Mouse (Mus musculus): ENCODE data around the gene Cmas. TPM values are rescaled to one million over a fixed set of nuclear protein-coding genes. Genes with fewer than 3 reads are reported as not detected.

The Cmas gene
- polyA plus RNA-seq, 1 experiment = 144 TPM

DNA sequence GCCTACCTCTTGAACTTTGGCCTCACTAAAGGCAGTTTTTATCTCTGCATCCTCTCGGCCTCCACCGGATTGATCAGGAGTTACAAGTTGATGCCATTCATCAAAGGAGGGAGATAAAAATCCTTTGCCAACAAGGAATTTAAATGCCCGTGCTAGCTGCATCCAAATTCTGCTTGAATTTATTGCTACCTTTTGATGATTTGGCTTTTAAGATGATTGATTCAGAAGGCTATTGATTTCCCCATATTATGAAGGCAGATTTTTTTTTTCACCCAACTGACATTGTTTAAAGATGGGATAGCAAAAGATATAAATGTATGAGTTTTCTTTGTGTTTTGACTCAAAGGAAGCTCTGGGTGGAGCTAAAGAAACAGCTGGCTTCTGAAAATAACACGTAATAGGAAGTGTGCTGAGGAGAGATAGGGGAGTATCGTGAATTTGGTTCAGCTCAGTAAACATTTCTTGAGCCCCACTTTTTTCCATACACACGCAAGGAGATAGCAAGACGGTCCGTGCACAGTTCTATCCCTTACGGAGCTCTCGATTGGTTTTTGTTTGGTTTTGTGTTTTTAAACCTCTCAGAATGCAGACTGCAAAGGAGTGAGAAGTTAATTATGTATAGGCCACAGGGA lies 964 bp downstream of the Cmas start:
- 2% methylated on average over 10 of the region's 10 CpGs for WGBS
- Histone ChIP-seq H3K4me3 (replicated peaks; ENCODE audit: control insufficient read depth, low read depth, low read length) (peak overlapping the region; percentile 85), H3K27ac (ENCODE audit: control insufficient read depth, insufficient read depth, low read depth, low read length, poor library complexity) (peak overlapping the region; percentile 97; the same call in 1 of the 2 replicates), H3K4me1 (ENCODE audit: control insufficient read depth, insufficient read depth, low read length) (no peaks in the 10 kb centered on the region; the same call in 1 of the 2 replicates)
- TF ChIP-seq CTCF (IDR thresholded peaks at IDR 0.05; ENCODE audit: control insufficient read depth, insufficient read depth, low read length) (no peak), POLR2A (IDR thresholded peaks at IDR 0.05; ENCODE audit: borderline replicate concordance, control insufficient read depth, low read depth, low read length) (no peak)

- no peaks in the 10 kb centered on the region; the same call in 1 of the 2 replicates for H3K4me1 ChIP-seq (ENCODE audit: control insufficient read depth, insufficient read depth, low read length)
- TF ChIP-seq CTCF (IDR thresholded peaks at IDR 0.05; ENCODE audit: control insufficient read depth, insufficient read depth, low read length) (no peak), POLR2A (IDR thresholded peaks at IDR 0.05; ENCODE audit: borderline replicate concordance, control insufficient read depth, low read depth, low read length) (no peak)
- WGBS = 47% methylated on average over 6 of the region's 6 CpGs
Observed at GRCm38 (mm10) chr6:142757976-142758375, 1.5 kb downstream of the Cmas start.

GRCm38 (mm10) chr6:142758562-142758961 lies 2.1 kb downstream of the Cmas start:
- H3K4me3 ChIP-seq (replicated peaks; ENCODE audit: control insufficient read depth, low read depth, low read length) = peak overlapping the region; percentile 48
- no peak overlapping the region for H3K27ac ChIP-seq (ENCODE audit: control insufficient read depth, insufficient read depth, low read depth, low read length, poor library complexity)
- WGBS = 88% methylated on average over 6 of the region's 6 CpGs
- H3K4me1 ChIP-seq (ENCODE audit: control insufficient read depth, insufficient read depth, low read length) = no peaks in the 10 kb centered on the region; the same call in 1 of the 2 replicates
- TF ChIP-seq POLR2A (IDR thresholded peaks at IDR 0.05; ENCODE audit: borderline replicate concordance, control insufficient read depth, low read depth, low read length) = no peak

More at GRCm38 (mm10) chr6:142757976-142758375, 1.5 kb downstream of the Cmas start:
- Histone ChIP-seq H3K27ac (ENCODE audit: control insufficient read depth, insufficient read depth, low read depth, low read length, poor library complexity) (no peak overlapping the region; the same call in 1 of the 2 replicates), H3K4me3 (replicated peaks; ENCODE audit: control insufficient read depth, low read depth, low read length) (peak overlapping the region; percentile 48)

- Histone ChIP-seq H3K27ac (ENCODE audit: control insufficient read depth, insufficient read depth, low read depth, low read length, poor library complexity) (no peak overlapping the region), H3K4me1 (ENCODE audit: control insufficient read depth, insufficient read depth, low read length) (no peaks in the 10 kb centered on the region; the same call in 1 of the 2 replicates), H3K4me3 (replicated peaks; ENCODE audit: control insufficient read depth, low read depth, low read length) (no peak overlapping the region)
- TF ChIP-seq POLR2A (IDR thresholded peaks at IDR 0.05; ENCODE audit: borderline replicate concordance, control insufficient read depth, low read depth, low read length) (no peak), CTCF (IDR thresholded peaks at IDR 0.05; ENCODE audit: control insufficient read depth, insufficient read depth, low read length) (no peak)
- 88% methylated on average over 2 of the region's 2 CpGs for WGBS
Observed at GRCm38 (mm10) chr6:142759633-142760032, 3.1 kb downstream of the Cmas start.

DNA sequence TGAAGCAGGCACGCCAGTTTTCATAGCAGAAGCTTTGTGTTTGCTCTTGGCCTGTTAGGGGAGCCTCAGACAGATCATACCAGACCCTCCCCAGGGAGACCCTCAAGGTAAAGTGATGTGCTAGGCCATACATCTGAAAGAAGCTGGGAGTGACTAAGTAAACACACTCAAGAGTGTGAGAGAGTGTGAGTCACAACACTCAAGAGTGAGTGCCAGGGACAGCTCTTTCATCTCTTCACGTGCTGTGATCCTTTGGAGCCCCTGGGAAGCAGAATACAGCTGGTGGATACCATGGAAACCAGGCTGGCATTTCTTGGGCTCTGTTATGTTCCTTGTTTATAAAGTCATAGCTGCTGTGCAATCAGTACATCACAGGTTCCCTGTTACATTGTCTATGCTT lies 8.4 kb downstream of the Cmas start:
- no peak overlapping the region for H3K4me3 ChIP-seq (replicated peaks; ENCODE audit: control insufficient read depth, low read depth, low read length)
- TF ChIP-seq CTCF (IDR thresholded peaks at IDR 0.05; ENCODE audit: control insufficient read depth, insufficient read depth, low read length) = no peak
- no peak for TF ChIP-seq POLR2A (IDR thresholded peaks at IDR 0.05; ENCODE audit: borderline replicate concordance, control insufficient read depth, low read depth, low read length)
- no peak overlapping the region for H3K27ac ChIP-seq (ENCODE audit: control insufficient read depth, insufficient read depth, low read depth, low read length, poor library complexity)
- WGBS = 90% methylated on average over 2 of the region's 2 CpGs
- no peaks in the 10 kb centered on the region for H3K4me1 ChIP-seq (ENCODE audit: control insufficient read depth, insufficient read depth, low read length)

DNA sequence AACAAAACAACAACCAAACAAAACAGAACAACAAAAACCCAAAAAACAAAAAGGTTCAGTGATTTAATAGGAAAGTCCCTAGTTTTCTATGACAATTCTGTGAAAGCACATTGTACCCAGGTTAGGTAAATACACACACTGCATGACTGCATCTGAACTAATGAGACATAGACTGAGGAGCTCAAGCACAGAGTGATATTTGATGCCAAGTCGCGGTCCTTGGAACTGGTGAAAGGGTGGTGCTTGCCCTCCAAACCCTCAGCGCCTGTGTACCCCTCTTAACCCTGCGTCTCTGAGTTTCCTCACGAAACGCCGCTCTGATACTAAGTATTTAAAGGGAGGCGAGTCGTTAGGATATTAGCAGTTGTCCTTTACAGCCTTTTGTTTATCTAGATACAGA lies 10.8 kb downstream of the Cmas start:
- no peak overlapping the region for H3K27ac ChIP-seq (ENCODE audit: control insufficient read depth, insufficient read depth, low read depth, low read length, poor library complexity)
- H3K4me3 ChIP-seq (replicated peaks; ENCODE audit: control insufficient read depth, low read depth, low read length) = no peak overlapping the region
- H3K4me1 ChIP-seq (ENCODE audit: control insufficient read depth, insufficient read depth, low read length) = no peaks in the 10 kb centered on the region
- 94% methylated on average over 9 of the region's 9 CpGs for WGBS
- TF ChIP-seq POLR2A (IDR thresholded peaks at IDR 0.05; ENCODE audit: borderline replicate concordance, control insufficient read depth, low read depth, low read length) (no peak), CTCF (IDR thresholded peaks at IDR 0.05; ENCODE audit: control insufficient read depth, insufficient read depth, low read length) (no peak)

- Histone ChIP-seq H3K27ac (ENCODE audit: control insufficient read depth, insufficient read depth, low read depth, low read length, poor library complexity) (no peak overlapping the region), H3K4me1 (ENCODE audit: control insufficient read depth, insufficient read depth, low read length) (no peaks in the 10 kb centered on the region), H3K4me3 (replicated peaks; ENCODE audit: control insufficient read depth, low read depth, low read length) (no peak overlapping the region)
- WGBS = 90% methylated on average over 3 of the region's 3 CpGs
- TF ChIP-seq POLR2A (IDR thresholded peaks at IDR 0.05; ENCODE audit: borderline replicate concordance, control insufficient read depth, low read depth, low read length) = no peak
- TF ChIP-seq CTCF (IDR thresholded peaks at IDR 0.05; ENCODE audit: control insufficient read depth, insufficient read depth, low read length) = no peak
Observed at GRCm38 (mm10) chr6:142769896-142770295, 13.4 kb downstream of the Cmas start.

DNA sequence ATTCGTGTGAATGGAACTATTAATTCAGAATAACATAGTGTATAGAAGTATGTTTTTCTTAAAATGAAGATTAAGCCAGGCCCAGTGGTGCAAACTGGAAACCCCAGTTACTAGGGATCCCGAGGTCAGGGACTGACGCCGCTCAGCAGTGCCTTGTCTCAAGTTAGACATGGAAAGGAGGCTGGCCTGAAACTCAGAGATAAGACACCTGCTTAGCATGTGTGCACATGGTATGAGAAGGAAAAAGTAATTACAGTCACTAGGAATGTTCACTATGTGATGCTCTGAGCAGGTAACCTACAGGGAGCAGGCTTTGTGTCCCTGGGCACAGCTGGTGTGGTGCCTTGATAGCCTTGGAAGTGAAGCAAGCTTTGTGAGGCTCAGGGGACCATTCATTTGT lies 15.2 kb downstream of the Cmas start:
- WGBS = 83% methylated on average over 4 of the region's 4 CpGs
- no peak for TF ChIP-seq CTCF (IDR thresholded peaks at IDR 0.05; ENCODE audit: control insufficient read depth, insufficient read depth, low read length)
- TF ChIP-seq POLR2A (IDR thresholded peaks at IDR 0.05; ENCODE audit: borderline replicate concordance, control insufficient read depth, low read depth, low read length) = no peak
- Histone ChIP-seq H3K4me1 (ENCODE audit: control insufficient read depth, insufficient read depth, low read length) (no peaks in the 10 kb centered on the region), H3K27ac (ENCODE audit: control insufficient read depth, insufficient read depth, low read depth, low read length, poor library complexity) (no peak overlapping the region), H3K4me3 (replicated peaks; ENCODE audit: control insufficient read depth, low read depth, low read length) (no peak overlapping the region)

DNA sequence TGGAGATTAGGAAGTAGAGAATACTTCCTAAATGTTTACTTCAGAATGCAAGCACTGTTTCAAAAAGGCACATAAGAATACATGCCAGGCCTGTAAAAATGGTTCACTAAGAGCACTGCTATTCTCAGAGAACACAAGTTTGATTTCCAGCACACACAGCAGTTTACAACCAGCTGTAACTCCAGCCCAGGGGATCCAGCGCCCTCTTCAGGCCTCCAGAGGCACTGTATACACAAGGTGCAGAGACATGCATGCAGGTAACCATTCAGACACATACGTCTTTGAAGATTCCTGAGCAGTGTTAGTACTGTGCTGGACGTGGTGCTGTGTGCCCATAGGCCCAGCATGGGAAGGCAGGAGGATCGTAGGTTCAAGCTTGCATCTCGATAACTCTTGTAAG lies 17.1 kb downstream of the Cmas start:
- Histone ChIP-seq H3K4me1 (ENCODE audit: control insufficient read depth, insufficient read depth, low read length) (no peaks in the 10 kb centered on the region), H3K4me3 (replicated peaks; ENCODE audit: control insufficient read depth, low read depth, low read length) (no peak overlapping the region), H3K27ac (ENCODE audit: control insufficient read depth, insufficient read depth, low read depth, low read length, poor library complexity) (no peak overlapping the region)
- TF ChIP-seq CTCF (IDR thresholded peaks at IDR 0.05; ENCODE audit: control insufficient read depth, insufficient read depth, low read length) = 0 out of 2 replicates have a peak, but pooled peaks have one; percentile 21
- no peak for TF ChIP-seq POLR2A (IDR thresholded peaks at IDR 0.05; ENCODE audit: borderline replicate concordance, control insufficient read depth, low read depth, low read length)
- WGBS = 92% methylated on average over 5 of the region's 5 CpGs

Data from bone marrow, adult 2 months (tissue).